Mouse (Mus musculus) left cerebral cortex, adult 8-10 months (tissue): ENCODE data around the gene Rassf9. TPM values are rescaled to one million over a fixed set of nuclear protein-coding genes. Genes with fewer than 3 reads are reported as not detected.

Source experiments
- DNase-seq, 2 experiments: peaks; one replicate each; pipeline ENCODE4 v3.0.0; 2022; ENCODE audit warnings: low spot score in 2 of 2
- total RNA-seq, 4 experiments: library from RNA; stranded (reverse); gene quantifications; 2 replicates each; pipeline ENCODE4 v1.2.4; 2022

Gene Rassf9
- 1 to 10 TPM; 1.8 to 2.2 (median 2.1) TPM for total RNA-seq

- no peak for DNase-seq
These were observed at the start of gene Rassf9 for GRCm38 (mm10) chr10:102511807-102512461. TSS of gene Rassf9 (plus strand) at chr10:102512222.

- no peak for DNase-seq
These were observed 42.6 kb upstream of the Rassf9 start for GRCm38 (mm10) chr10:102469412-102469811.

GRCm38 (mm10) chr10:102490386-102490785, 21.6 kb upstream of the Rassf9 start, which contains the start of gene Nts:
TSS of gene Nts (minus strand) at chr10:102490486.
- DNase-seq: no peak

- DNase-seq: no peak
These were observed 20.2 kb upstream of the Rassf9 start for GRCm38 (mm10) chr10:102491792-102492191.

- DNase-seq: no peak
These were observed 13.3 kb upstream of the Rassf9 start for GRCm38 (mm10) chr10:102498754-102499153.

- no peak for DNase-seq
These were observed 4.6 kb upstream of the Rassf9 start for GRCm38 (mm10) chr10:102507386-102507785.

GRCm38 (mm10) chr10:102511461-102511806, 588 bp upstream of the Rassf9 start:
- DNase-seq: no peak

GRCm38 (mm10) chr10:102514159-102514558, 2.1 kb downstream of the Rassf9 start:
- no peak for DNase-seq

- DNase-seq: no peak
These were observed 15.9 kb downstream of the Rassf9 start for GRCm38 (mm10) chr10:102527901-102528300.

GRCm38 (mm10) chr10:102553941-102554340, 41.9 kb downstream of the Rassf9 start:
- no peak for DNase-seq

GRCm38 (mm10) chr10:102562488-102562887, 50.5 kb downstream of the Rassf9 start:
- DNase-seq: no peak

GRCm38 (mm10) chr10:102577970-102578369, 65.9 kb downstream of the Rassf9 start:
- no peak for DNase-seq

- DNase-seq: peak in 1 of 2 experiments; percentile 7
These were observed 82.3 kb downstream of the Rassf9 start for GRCm38 (mm10) chr10:102594306-102594705.

Other genes starting within 250 kb of the Rassf9 start
- gene Nts, start 21.7 kb upstream of the Rassf9 start, total RNA-seq: 10 to 100 TPM in 2 of 4 experiments, 1 to 10 TPM in 2; 8.4 to 10.4 (median 9.6) TPM